Mouse (Mus musculus): Measurements from ENCODE around the gene Pdcl. TPM values are rescaled to one million over a fixed set of nuclear protein-coding genes. Genes with fewer than 3 reads are reported as not detected.

The Pdcl gene
- total RNA-seq (2021) = 10 to 100 TPM; 31.9 to 36.6 TPM
- long read RNA-seq, experiment 1, transcript Pdcl-201 (4 exons, 2,858 nt) = major isoform, 29 of 42 reads
- long read RNA-seq, experiment 1, partial matches to known transcripts = 2 of 42 reads
- long read RNA-seq, experiment 1, other reads (novel, unspliced or antisense) = 6 of 42 reads
- long read RNA-seq, experiment 2, transcript Pdcl-201 (4 exons, 2,858 nt) = major isoform, 31 of 36 reads
- long read RNA-seq, experiment 2, partial matches to known transcripts = 1 of 36 reads
- long read RNA-seq, experiment 2, other reads (novel, unspliced or antisense) = 1 of 36 reads

- DNase-seq (ENCODE audit: low spot score in 2 of 2) = peak; percentile 66 to 88
These were observed at the start of gene Pdcl for GRCm38 (mm10) chr2:37358633-37359540. Gene Pdcl, minus strand, starts transcription at chr2:37359332.

- DNase-seq (ENCODE audit: low spot score in 2 of 2) = no peak
These were observed 36.4 kb upstream of the Pdcl start for GRCm38 (mm10) chr2:37395539-37395938.

GRCm38 (mm10) chr2:37382921-37383320 is 23.8 kb upstream of the Pdcl start:
- DNase-seq (ENCODE audit: low spot score in 2 of 2) = no peak

GRCm38 (mm10) chr2:37380189-37380588 is 21.1 kb upstream of the Pdcl start:
- peak in 1 of 2 experiments; percentile 34 for DNase-seq (ENCODE audit: low spot score in 2 of 2)

DNA sequence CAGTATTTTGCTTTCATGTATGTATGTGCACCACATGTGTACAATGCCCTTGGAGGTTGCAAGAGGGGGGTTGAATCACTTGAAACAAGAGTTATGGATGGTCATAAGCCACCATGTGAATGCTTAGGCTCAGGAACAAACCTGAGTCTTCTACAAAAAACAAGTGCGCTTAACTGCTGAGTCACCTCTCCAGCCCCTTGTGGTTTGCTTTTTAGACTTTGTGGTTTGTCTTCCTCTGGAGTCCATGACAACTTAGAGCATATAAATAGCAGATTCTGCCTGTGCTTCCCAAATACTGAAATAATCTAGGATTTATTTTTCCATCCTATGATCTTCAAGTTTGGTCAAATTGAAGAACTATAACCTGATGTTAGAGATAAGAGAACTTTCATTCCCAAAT is 16.9 kb upstream of the Pdcl start:
- no peak for DNase-seq (ENCODE audit: low spot score in 2 of 2)

GRCm38 (mm10) chr2:37370651-37371050 is 11.5 kb upstream of the Pdcl start:
- DNase-seq (ENCODE audit: low spot score in 2 of 2) = no peak

DNA sequence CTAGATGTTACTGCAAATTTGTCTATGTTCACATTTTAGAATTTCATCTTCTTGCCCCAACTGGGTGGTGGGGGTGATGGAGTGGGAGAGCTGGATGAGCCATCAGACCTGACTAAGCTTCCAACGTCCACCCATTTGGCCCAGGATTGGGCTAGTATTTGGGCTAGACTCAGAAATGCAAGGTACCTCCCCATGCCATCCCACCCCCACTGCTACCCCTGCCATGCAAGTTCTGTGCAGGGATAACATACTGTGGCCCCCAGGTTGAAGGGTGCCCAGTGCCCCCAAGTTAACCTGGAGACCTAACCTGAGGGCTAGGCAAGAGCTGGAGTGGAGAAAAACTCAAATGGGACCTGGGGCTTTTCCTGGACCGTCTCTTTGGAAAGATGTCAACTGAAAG is 776 bp upstream of the Pdcl start:
- no peak for DNase-seq (ENCODE audit: low spot score in 2 of 2)

DNA sequence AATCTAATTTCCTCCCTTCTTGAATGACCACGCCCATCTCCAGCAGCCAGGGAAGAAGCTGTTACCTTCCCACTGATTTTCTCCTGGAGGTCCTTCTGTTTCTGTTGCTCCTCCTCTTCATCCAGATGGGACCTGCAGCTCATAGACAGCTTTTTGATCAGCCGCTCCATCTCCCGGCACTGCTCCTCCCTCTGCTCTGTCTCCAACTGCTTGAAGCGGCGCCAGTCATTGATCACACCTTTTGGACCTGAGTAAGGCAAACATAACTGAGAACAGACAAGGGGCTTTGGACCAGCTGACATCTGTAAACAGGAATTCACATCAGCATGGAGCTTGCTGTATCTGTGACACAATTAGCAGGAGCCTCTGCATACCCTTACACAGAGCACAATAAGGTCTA is 3.6 kb downstream of the Pdcl start:
- DNase-seq (ENCODE audit: low spot score in 2 of 2) = no peak

DNA sequence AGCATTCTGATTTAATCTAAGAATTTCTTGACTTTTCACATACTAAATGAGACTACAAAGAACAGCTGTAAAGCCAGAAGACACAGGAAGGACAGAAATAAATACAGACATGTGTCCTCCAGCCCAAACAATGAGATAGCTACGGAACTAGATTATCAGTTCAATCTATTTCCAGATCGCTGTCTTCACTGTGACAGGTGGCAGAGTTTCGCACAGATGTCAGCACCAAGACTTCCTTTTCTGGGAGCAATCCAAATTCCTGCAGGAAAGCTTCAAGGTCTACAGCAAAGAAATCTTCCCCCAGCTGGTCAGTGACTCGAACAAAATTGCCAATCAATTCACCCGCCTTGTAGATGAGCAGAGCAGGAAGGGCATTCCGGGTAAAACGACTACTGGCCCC is 7.5 kb downstream of the Pdcl start:
- no peak for DNase-seq (ENCODE audit: low spot score in 2 of 2)

DNA sequence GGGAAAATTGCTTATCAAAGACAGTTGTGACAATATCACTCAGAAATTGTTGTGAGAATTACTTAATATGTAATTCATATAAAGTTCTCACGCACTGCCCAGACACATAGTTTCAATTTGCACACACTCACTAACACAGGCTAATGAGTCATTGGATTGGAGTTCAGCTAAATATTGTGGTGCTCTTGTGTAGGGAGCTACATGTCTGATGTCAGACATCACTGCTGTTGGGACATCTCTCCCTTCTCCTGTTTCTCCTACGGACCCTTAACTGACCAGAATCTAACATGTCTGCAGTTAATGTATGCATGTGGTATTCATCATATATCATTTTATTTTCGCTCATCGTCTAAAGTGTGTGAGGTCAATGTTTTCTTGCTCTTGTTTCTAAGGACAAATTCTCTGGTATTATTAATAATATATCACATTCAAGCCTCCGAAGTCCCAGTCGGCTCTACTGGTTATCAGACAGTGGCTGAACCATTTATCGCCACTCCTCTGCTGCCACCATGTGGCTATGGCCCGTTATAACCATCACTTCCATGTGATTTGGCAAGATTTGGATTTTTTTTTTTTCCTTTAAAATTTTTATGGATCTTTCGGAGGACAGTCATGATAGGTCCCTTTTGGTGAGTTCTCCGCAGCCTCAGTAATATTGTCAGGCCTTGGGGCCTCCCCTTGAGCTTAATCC is 20.5 kb downstream of the Pdcl start:
- peak in 1 of 2 experiments; percentile 30 for DNase-seq (ENCODE audit: low spot score in 2 of 2)

DNA sequence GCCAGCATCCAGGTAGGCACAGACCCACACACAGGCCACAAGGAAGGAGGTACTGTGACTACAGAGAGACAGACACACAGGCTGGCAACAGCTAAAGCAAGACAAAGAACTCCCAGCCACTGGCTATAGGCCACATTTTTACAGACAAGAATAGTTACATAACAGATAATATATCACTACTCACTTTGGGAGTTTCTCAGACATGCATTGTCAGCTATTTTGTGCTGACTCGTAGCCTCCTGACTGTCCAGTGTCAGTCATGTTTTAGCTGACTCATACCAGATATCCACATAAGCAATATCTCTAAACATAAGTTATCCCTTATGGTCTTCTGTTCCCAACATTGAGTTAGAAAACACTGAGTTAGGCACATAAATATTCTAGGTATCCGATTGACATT is 25.8 kb downstream of the Pdcl start:
- no peak for DNase-seq (ENCODE audit: low spot score in 2 of 2)

- DNase-seq (ENCODE audit: low spot score in 2 of 2) = no peak
These were observed 32.9 kb downstream of the Pdcl start, which contains the start of gene Olfr368 for GRCm38 (mm10) chr2:37326215-37326614. Gene Olfr368, plus strand, starts transcription at chr2:37326515.

Other genes with a start within 250 kb of the Pdcl start
- not detected for gene Olfr362, start 241.4 kb downstream of the Pdcl start, total RNA-seq (2021)
- not detected for gene Olfr364-ps1, start 220.0 kb downstream of the Pdcl start, total RNA-seq (2021)
- gene Olfr365, start 171.1 kb downstream of the Pdcl start, total RNA-seq (2021) = not detected
- not detected for gene Olfr366, start 147.8 kb downstream of the Pdcl start, total RNA-seq (2021)
- gene Olfr368, start 32.8 kb downstream of the Pdcl start, total RNA-seq (2021) = not detected
- gene Rc3h2, start 63.6 kb upstream of the Pdcl start, total RNA-seq (2021) = 10 to 100 TPM; 41.0 to 41.5 TPM
- gene Zbtb26, start 83.8 kb upstream of the Pdcl start, total RNA-seq (2021) = 1 to 10 TPM; 6.2 to 6.9 TPM
- 1 to 10 TPM; 5.8 to 6.6 TPM for gene Zbtb6, start 83.8 kb upstream of the Pdcl start, total RNA-seq (2021)
- 10 to 100 TPM; 44.0 to 55.2 TPM for gene Rabgap1, start 83.9 kb upstream of the Pdcl start, total RNA-seq (2021)
- 1 to 10 TPM; 1.9 to 2.2 TPM for gene Gpr21, start 157.0 kb upstream of the Pdcl start, total RNA-seq (2021)

Data from gastrocnemius, postnatal 4 days (tissue).